Mouse (Mus musculus): Measurements from ENCODE around the gene Styx. TPM values are rescaled to one million over a fixed set of nuclear protein-coding genes. Genes with fewer than 3 reads are reported as not detected.

The Styx gene
- polyA plus RNA-seq, 2 experiments: 23.3 to 74.1 TPM

DNA sequence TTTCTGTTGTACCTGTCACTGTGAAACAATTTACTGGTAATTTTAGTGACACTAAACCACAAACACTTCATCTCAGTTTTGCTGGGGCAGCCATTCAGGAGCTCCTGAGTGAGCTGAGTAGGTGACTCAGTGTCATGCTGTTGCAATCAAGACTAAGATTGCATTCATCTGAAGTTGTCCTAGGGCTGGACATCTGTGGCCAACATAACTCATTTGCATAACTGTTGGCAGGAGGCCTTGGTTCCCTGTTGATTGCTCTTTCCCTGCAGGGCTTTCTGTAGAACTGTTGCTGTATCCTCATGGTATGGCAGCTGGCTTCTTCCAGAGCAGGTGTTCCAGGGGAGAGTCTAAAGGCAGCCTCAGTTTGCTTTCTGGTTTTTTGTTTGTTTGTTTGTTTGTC lies 25.4 kb upstream of the Styx start:
- H3K27me3 ChIP-seq (ENCODE audit: control insufficient read depth, insufficient read depth, low read length): no peaks in the 10 kb centered on the region
- TF ChIP-seq POLR2A (IDR thresholded peaks at IDR 0.05; ENCODE audit: borderline replicate concordance, extremely low read depth, insufficient read depth, insufficient read length): no peak
- H3K36me3 ChIP-seq (ENCODE audit: control insufficient read depth, insufficient read depth, low read length): no peaks in the 10 kb centered on the region
- H3K4me1 ChIP-seq (ENCODE audit: control insufficient read depth, insufficient read depth, low read length): no peaks in the 10 kb centered on the region
- no peak overlapping the region for H3K4me2 ChIP-seq (replicated peaks; ENCODE audit: low read depth, low read length, severe bottlenecking)
- no peak overlapping the region for H3K9ac ChIP-seq (ENCODE audit: low read depth, low read length, severe bottlenecking)
- no peak overlapping the region for H3K4me3 ChIP-seq (replicated peaks; ENCODE audit: low read length)
- H3K9me3 ChIP-seq (ENCODE audit: control insufficient read depth, low read length): no peaks in the 10 kb centered on the region
- H3K27ac ChIP-seq (replicated peaks; ENCODE audit: low read depth, low read length): no peak overlapping the region
- DNase-seq (ENCODE audit: low spot score) (no peak), ATAC-seq (ENCODE audit: low FRiP score, low read depth) (no peak)

DNA sequence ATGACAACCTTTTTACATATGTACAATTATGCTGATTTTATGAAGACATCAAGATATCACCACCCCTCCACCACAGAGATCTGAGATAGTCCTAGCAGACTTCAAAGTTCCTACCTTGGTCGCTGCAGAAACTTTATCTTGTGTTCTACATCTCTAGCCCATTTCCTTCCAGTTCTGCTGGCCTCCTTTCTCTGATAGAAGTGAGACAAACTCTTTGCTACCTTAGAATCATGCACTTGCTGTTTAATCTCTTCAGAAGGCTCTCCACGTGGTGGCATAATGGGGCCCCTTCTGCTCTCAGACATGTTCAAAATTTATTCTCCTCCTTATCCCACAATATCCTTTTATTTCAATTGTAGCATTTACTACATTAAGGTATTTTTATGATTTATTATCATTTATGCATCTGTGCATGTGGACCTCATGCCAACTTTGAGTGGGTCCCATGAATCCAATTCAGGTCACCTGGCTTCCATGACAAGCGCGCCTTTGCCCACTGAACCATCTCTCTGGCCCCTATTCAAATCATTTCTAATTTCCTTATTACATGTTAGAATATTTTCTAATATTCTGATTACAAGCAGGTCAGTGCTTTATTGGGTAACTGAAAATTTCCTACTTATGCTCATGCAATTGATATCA lies 22.7 kb upstream of the Styx start:
- Histone ChIP-seq H3K4me2 (replicated peaks; ENCODE audit: low read depth, low read length, severe bottlenecking) (no peak overlapping the region), H3K4me1 (ENCODE audit: control insufficient read depth, insufficient read depth, low read length) (peaks cover 3% of the 10 kb centered on the region; the same call in 1 of the 2 replicates), H3K4me3 (replicated peaks; ENCODE audit: low read length) (no peak overlapping the region), H3K36me3 (ENCODE audit: control insufficient read depth, insufficient read depth, low read length) (peaks cover 19% of the 10 kb centered on the region), H3K27ac (replicated peaks; ENCODE audit: low read depth, low read length) (no peak overlapping the region), H3K27me3 (ENCODE audit: control insufficient read depth, insufficient read depth, low read length) (no peaks in the 10 kb centered on the region), H3K9ac (ENCODE audit: low read depth, low read length, severe bottlenecking) (no peak overlapping the region), H3K9me3 (ENCODE audit: control insufficient read depth, low read length) (no peaks in the 10 kb centered on the region)
- WGBS: 85% methylated on average over 4 of the region's 4 CpGs
- no peak for TF ChIP-seq POLR2A (IDR thresholded peaks at IDR 0.05; ENCODE audit: borderline replicate concordance, extremely low read depth, insufficient read depth, insufficient read length)
- ATAC-seq (ENCODE audit: low FRiP score, low read depth) (no peak), DNase-seq (ENCODE audit: low spot score) (no peak)

DNA sequence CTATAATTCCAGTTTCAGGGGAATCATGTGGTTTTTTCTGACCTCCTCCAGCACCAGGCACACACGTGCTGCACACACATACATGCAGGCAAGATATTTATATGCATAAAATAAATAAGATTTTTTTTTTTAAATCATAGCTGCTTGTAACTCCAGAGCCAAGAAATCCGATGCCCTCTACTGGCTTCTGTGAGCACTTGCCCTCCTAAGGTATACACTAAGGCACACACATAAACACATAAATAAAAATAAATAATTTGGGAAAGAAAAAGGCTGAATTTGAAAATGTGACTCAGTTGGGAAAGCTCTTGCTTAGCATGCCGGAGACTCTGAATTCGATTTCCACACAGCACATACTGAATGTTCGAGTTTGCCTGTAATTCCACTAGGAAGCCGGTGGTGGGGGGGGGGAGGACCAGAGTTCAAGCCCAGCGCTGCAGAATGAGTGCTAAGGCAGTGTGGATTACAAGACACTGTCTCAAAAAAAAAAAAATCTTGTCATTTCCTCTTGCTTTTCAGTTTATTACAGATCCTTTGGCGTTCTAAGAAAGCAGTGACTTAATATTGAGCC lies 21.8 kb upstream of the Styx start:
- peaks cover 24% of the 10 kb centered on the region for H3K36me3 ChIP-seq (ENCODE audit: control insufficient read depth, insufficient read depth, low read length)
- no peak for TF ChIP-seq POLR2A (IDR thresholded peaks at IDR 0.05; ENCODE audit: borderline replicate concordance, extremely low read depth, insufficient read depth, insufficient read length)
- peaks cover 3% of the 10 kb centered on the region; the same call in 1 of the 2 replicates for H3K4me1 ChIP-seq (ENCODE audit: control insufficient read depth, insufficient read depth, low read length)
- ATAC-seq (ENCODE audit: low FRiP score, low read depth) (peak; percentile 47; the same call in 1 of the 2 replicates), DNase-seq (ENCODE audit: low spot score) (no peak)
- no peaks in the 10 kb centered on the region for H3K9me3 ChIP-seq (ENCODE audit: control insufficient read depth, low read length)
- H3K27me3 ChIP-seq (ENCODE audit: control insufficient read depth, insufficient read depth, low read length): no peaks in the 10 kb centered on the region
- H3K27ac ChIP-seq (replicated peaks; ENCODE audit: low read depth, low read length): no peak overlapping the region
- 20% methylated on average over 8 of the region's 8 CpGs for WGBS
- peak overlapping the region; percentile 76 for H3K4me3 ChIP-seq (replicated peaks; ENCODE audit: low read length)
- 0 out of 2 replicates have a peak overlapping the region, but pooled peaks have one; percentile 36 for H3K9ac ChIP-seq (ENCODE audit: low read depth, low read length, severe bottlenecking)
- peak overlapping the region; percentile 39 for H3K4me2 ChIP-seq (replicated peaks; ENCODE audit: low read depth, low read length, severe bottlenecking)

DNA sequence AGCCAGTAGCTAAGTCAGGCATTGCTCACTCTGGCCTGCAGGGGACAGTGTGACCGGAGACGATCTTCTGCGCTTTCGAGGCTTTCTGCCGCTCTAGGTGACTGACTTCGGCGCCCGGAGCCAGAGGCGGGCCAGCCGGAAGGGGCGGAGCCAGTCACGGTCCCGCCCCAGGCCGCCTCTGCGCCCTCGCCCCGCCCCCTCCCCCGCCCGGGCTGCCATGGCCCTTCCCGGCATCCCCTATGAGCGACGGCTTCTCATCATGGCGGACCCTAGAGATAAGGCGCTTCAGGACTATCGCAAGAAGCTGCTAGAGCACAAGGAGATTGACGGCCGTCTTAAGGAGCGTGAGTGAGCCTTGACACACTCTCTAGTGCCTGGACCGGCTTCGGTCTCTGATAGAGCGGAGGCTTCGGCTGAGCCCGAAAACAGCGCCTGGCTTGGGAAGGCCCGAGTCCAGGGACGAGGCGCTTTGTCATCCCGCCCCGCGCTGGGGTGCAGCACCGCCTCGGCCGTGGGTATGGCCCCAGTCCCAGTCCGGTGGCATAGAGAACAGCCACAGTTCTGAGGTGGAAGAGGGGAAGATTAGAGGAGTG lies 21.2 kb upstream of the Styx start, which contains the start of gene Psmc6:
Gene Psmc6, plus strand, starts transcription at position 200 of the 593 bp plus-strand sequence.
- Histone ChIP-seq H3K4me1 (ENCODE audit: control insufficient read depth, insufficient read depth, low read length) (peaks cover 3% of the 10 kb centered on the region; the same call in 1 of the 2 replicates), H3K4me2 (replicated peaks; ENCODE audit: low read depth, low read length, severe bottlenecking) (peak within 1 kb of the TSS; percentile 58), H3K27me3 (ENCODE audit: control insufficient read depth, insufficient read depth, low read length) (no peaks in the 10 kb centered on the region), H3K9ac (ENCODE audit: low read depth, low read length, severe bottlenecking) (peak within 1 kb of the TSS; percentile 87), H3K27ac (replicated peaks; ENCODE audit: low read depth, low read length) (peak within 1 kb of the TSS; percentile 55), H3K9me3 (ENCODE audit: control insufficient read depth, low read length) (no peaks in the 10 kb centered on the region), H3K36me3 (ENCODE audit: control insufficient read depth, insufficient read depth, low read length) (peaks cover 29% of the 10 kb centered on the region), H3K4me3 (replicated peaks; ENCODE audit: low read length) (peak within 1 kb of the TSS; percentile 76)
- 0% methylated on average over 38 of the region's 44 CpGs for WGBS
- peak; percentile 90; the same call in 1 of the 2 replicates for TF ChIP-seq POLR2A (IDR thresholded peaks at IDR 0.05; ENCODE audit: borderline replicate concordance, extremely low read depth, insufficient read depth, insufficient read length)
- peak; percentile 97 for ATAC-seq (ENCODE audit: low FRiP score, low read depth)
- peak; percentile 95 for DNase-seq (ENCODE audit: low spot score)
